Mouse (Mus musculus) E14TG2a.4 (cell line): ENCODE measurements around the gene Ctnnbl1.

Experiments used
- CTCF ChIP-seq: conservative IDR thresholded peaks from 2 replicates; pipeline ENCODE4 v1.5.1; 2014; ENCODE audit warnings: low read length
- NANOG ChIP-seq: IDR thresholded peaks from 2 replicates; pipeline ENCODE4 v1.6.1; 2014; ENCODE audit warnings: borderline replicate concordance, low read length, mixed read lengths
- POU5F1 ChIP-seq: IDR thresholded peaks from 2 replicates; pipeline ENCODE4 v1.6.1; 2014; ENCODE audit warnings: low read length, borderline replicate concordance

DNA sequence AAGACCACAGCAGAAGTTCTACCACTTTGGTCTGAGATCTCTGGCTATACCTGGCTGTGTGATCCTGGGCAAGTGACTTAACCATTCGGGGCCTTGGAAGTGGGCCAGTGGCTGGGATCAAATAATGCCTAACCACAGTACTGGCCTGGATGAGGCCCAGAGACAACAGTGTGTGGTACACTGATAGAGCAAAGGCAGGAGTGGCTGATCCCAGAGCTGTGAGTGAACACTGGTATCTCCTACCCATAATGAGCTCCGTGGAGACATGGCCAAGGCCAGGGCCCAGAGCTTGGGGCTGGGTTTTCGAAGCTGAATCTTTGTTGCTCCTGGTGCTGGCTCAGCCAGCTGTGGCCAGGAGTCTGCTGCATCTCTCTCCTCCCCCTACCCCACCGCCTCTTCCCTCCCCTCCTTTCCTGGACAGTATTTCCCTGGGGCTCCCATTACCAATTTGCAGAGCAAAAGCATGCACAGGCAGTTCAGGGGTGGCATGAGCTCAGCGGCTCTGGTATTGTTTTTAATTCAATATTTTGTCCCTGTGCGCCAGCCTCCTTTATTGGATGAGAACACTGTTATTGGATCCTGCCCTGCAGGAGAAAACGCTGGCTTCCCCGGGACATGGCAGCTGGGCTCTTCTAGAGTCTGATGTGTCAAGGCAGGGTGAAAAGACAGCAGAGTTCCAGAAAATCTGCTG lies 13.2 kb upstream of the Ctnnbl1 start:
- TF ChIP-seq CTCF (no peak), NANOG (no peak), POU5F1 (no peak)
